Mouse (Mus musculus): Measurements from ENCODE around the gene Tmem120b.

Gene Tmem120b

DNA sequence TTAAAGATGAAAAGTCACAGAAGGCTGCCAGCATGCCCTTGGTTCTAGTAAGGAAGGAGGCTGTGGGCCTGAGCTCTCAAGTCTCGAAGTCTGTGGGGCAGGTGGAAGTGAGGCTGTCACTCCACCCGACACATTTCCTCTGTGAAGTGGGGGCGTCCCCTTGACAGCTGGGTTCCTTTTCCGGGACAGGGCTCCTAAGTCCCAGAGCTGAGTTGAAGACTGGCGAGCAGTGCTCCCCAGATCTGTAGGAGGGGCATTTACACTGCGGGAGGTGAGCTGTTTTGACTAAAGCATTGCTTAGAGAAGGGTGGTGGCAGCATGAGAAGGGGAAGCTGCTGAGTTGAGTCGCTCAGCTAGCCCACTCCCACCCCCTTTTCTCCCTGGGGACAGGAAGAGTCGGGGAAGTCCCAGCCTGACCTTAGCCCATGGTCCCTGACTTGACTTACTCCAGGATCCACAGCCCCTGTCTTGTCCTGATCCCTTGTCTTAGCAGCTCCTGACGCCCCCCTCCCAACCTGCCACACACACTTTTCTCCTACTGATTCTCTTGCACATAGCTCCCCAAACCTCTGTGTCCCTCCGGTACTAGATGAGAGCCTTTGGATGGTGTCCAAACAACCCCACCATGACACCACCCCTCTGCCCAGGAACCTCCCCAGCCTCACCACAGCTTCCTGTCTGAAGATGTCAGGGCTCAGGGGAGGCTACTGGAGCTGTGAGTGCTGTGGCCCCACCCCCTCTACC, 60.4 kb downstream of the Tmem120b start:
- no peak for DNase-seq (ENCODE audit: low read depth, low spot score)

DNA sequence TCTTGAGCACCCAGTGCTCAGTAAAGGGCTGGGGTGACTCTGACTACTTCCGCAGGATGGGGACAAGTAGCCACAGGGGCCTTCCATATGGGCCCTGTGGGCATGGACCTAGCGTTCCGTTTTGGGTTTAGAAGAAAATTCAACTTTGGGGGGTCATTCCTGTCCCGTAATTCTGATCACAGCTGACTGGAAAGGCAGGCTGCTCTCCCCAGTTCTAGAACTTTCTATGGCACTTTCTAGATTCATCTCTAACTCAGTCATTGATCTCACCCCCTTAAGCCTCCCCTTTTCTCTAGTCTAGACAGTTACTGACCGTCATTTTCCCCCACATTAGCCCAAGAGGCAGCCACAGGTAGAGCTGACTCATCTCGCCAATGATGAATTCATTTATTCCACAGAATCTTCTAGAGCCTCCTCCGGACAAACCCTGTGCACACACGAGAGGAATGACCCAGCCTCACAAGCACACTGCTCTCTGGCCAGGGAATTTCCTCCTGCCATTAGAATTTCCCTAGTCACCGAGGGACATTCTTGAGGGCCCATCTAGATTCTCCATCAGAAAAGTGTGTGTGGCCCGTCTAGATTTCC, 61.0 kb downstream of the Tmem120b start:
- DNase-seq (ENCODE audit: low read depth, low spot score) = no peak

DNA sequence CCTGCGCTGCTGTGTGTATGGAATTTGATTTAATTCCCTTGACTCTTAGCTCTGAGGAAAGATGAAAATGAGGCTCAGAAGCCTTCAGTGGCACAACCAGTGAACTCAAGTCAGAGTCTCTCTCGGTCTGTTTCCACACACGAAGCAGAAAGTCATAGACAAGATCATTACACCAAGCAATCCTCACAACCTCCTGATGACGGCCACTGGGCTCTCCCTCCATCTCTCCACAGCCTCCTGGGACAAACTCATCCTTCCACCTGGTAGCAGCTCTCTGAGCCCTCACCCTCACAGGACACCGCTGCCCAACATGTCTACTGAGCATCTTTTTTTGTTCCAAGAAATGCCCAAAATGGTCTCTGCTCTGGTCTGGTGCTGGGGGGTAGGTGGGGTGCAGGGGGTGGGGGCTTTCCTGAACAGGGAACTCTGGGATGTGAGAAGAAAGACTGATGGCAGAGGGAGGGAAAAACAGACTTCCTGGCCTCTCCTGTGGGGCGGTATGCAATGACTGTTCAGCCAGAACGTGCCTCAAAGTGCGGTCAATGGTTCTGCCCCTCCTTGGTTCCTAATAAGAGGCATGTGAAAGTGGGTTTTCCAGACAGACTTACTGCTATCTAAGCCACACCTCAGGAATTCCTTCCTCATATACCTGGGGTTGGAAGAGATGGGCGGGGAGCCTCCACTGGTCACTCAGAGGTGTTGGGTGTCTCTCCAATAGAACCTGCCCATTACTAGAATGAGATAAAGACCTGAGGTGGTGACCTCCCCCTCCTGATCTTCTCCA, 62.0 kb downstream of the Tmem120b start:
- no peak for DNase-seq (ENCODE audit: low read depth, low spot score)

DNA sequence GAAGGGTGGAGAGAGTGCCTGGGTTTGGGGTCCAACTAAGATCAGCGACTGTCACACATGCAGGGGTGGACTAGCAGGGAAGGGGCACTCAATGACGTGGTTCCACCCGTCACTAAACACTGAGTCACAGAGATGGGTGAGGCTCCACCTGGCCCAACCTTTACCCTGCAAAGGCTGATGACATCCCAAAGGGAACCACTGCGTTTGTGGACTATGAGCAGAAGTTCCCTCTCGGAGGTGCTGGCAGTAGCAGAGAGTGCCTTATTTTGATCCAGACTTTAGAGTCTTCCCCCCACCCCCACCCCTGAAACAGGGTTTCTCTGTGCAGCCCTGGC, 62.6 kb downstream of the Tmem120b start:
- no peak for DNase-seq (ENCODE audit: low read depth, low spot score)

DNA sequence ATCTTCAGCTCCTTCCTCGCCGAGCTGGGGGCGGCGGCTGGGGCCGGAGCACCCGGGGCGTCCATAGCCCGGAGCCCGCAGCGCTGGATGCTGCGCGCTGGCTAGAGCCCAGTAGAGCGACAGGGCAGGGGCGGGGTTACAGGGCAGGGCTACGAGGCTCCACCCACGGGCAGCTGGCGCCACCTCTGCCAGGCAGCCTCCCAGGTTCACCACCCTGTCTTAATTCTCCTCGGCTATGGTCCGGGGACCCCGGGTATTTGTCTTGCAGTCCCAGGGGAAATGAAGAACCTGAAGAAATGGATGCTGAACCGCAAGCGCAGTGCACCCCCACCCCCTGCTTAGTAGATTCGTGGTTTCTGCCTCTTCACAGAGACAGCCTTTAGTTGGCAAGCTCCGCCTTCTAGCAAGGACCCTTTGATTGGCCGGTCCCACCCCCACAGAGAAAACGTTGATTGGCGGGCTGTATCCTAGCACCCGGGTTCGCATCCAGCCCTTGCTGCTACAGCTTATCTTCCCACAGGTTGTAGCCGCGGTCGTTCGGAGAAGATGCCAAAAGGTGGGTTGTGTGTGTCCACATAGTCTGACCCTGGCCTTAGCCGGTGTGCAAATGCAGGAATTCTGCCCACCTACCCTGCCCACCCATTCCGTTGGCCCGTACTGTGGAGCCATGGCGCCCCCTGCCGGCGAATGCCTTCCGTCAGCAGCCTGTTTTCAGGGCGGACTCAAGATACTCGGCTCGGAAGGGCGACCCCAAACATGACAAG, 64.3 kb downstream of the Tmem120b start, which contains the start of gene Rhof:
Gene Rhof (minus strand): TSS at position 385 of the 764 bp plus-strand sequence.
- no peak for DNase-seq (ENCODE audit: low read depth, low spot score)

DNA sequence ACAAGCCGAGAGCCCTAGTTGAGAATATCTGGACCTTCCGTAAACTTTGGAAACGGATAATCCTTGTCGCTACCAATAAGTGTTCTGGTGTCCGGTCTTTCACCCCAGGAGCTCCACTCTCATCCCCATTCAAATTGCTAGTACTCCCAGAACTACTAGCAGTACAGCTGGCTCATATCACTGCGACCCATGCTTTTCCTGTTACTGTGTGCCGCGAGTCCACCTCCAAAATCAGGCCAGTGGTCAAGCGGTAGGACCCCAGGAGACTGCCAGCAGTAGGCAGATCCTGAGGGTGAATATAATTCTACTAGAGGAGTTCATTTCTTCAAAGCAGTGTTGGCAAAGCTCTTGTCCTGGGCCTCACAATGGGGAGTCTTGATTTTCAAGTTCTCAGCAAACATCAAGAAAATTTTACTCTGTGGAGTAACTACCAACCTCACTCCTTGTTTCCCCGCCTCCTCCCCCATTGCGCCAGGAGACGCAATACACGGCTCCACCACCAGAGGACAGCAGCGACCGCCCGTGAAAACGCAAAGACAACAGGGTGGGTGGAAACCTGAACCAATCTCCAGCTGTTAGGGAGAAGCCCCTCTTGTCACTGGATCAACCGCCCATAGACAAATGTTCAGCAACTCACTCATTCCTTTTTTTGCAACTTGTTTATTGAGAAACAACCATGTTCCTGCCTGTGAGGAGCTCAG, 65.0 kb downstream of the Tmem120b start:
- no peak for DNase-seq (ENCODE audit: low read depth, low spot score)

DNA sequence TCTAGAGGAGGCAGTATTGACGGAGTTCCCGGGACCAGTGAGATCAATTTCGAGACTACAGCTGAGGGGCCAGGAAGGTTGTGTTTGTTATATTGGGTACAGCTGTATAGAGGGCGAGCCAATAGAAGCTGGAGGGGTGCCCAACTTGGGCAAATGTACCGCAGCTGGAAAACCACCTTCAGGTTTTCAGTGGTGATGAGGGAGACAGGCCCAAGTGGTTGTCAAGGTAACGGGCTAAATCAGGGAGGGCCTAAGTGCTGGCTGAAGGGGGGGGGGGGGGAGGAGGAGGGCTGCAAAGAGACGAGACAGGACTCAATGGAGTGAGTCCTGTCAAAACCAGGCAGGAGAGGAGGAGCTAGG, 65.5 kb downstream of the Tmem120b start:
- no peak for DNase-seq (ENCODE audit: low read depth, low spot score)

DNA sequence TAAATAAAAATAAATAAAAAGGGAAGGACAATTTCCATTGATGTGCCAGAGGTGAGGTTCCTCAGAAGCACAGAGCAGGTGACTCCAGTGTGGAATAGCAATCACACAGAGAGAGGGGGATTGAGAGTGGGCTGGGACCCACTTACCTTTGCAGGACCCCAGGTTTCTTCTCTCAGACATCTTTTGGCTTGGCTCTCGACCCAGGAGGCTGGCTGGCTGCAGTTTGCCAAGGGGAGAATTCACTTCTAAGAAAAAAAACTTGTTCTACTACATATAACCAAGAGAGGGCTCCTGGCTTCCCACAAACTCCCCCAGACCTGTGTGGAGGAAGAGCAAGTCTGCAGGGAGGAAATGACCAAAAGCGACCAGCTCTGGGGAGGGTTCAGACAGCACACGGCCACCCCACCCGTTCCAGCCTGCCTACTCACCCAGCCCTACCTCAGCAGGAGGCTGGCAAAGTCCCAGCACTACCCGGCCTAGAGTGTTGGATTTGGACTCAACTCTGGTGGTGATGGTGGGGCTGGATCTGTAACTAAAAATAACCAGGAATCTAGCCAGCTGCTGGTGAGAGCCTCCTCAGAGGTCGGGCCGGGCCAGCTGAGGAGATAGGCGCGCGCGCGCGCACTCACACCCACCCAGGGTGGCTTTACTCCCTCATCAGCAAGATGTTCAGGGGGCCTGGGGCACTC, 66.1 kb downstream of the Tmem120b start:
- DNase-seq (ENCODE audit: low read depth, low spot score) = no peak

DNA sequence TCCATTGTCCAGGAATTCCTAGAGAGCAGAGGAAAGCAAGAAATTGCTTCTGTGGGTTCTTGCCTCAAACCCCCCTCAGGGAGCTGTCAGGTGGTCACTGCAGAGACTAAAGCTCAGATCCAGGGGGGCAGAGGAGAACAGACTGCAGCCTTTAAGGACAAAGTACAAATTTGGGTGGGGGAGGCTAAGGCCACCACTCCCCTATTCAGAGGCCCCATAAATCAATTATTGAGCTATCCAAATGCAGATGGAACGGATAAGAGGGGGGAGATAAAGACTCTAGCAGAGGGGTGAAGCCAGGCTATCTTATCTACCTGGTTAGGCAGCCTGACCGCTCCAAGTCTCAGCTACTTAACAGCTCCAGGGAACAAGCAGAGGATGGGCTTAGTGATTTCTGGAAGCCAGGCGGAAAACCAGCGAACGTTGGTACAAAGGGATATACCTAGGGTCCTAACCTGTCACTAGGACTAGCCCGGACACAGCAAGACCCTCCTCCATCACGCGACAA, 66.7 kb downstream of the Tmem120b start:
- no peak for DNase-seq (ENCODE audit: low read depth, low spot score)

DNA sequence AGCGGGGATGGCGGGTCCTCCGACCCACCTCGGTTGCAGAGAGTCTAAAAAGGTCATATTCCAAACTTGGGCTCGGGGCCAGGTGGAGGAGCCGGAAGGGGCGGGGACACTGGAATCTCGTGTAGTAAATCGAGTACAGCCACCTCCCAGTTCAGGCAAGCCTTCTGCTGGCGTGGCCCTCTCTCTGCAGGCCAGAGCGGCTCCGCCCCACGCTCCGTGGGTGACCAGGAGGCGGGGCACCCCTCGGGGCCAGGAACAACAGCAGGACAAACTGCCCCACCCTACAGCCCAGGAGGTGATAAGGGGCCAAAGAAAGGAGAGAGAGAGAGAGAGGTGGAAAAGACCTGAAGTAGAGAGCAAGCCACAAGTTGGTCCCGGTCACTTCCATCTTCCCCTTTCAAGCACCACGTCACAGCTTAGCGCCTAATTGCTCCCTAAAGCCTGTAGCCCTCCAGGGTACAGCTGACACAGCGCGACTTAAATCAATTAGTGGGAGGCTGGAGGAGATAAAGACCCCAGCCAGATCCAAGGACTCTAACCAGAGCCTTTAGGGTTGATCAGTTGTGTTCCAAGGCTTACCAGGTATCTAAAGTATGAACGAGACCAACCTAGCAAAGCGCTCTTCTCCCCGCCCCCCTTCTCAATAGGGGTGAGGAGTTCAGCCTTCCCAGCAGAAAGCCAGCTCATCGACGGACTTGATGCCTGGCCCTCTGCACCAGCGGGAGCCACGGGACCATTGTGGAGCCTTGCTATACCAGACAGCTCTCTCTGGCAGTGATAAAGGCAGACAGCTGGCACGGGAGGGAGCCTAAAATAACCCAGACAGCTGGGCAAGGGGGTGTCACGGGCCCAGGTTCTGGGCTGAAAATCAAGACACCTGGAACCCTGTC, 67.5 kb downstream of the Tmem120b start:
- no peak for DNase-seq (ENCODE audit: low read depth, low spot score)

DNA sequence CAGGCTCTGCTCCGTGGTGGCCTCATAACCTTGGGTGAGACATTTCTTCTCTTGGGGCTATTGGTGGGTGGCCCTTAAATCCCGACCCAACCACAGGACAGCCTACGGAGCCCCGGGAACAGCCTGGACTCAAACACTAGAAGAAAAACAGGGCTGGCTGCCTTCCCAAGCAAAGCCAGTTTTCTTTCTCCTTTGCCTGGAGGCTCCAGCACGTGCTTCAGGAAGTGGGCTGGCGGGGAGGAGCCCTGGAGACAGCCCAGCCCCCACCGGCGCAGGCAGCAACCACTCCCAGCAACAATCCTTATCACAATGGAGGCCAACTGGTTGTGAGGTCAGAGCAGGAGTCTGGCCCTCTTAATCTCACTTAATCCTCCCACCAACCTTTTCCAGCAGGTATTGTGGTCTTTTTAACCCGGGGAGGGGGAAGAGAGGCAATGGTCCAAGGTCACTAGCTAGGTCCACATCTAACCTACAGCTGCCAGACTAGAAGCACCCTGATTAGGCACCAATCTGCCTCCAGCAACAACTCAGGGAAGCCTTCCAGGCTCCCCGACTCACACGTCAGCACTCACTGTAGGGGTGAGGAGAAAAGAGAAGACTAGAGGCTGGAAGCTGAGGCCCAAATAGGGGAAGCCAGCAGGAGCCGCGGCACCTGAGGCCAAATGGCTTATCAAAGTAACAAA, 68.3 kb downstream of the Tmem120b start:
- DNase-seq (ENCODE audit: low read depth, low spot score) = no peak

DNA sequence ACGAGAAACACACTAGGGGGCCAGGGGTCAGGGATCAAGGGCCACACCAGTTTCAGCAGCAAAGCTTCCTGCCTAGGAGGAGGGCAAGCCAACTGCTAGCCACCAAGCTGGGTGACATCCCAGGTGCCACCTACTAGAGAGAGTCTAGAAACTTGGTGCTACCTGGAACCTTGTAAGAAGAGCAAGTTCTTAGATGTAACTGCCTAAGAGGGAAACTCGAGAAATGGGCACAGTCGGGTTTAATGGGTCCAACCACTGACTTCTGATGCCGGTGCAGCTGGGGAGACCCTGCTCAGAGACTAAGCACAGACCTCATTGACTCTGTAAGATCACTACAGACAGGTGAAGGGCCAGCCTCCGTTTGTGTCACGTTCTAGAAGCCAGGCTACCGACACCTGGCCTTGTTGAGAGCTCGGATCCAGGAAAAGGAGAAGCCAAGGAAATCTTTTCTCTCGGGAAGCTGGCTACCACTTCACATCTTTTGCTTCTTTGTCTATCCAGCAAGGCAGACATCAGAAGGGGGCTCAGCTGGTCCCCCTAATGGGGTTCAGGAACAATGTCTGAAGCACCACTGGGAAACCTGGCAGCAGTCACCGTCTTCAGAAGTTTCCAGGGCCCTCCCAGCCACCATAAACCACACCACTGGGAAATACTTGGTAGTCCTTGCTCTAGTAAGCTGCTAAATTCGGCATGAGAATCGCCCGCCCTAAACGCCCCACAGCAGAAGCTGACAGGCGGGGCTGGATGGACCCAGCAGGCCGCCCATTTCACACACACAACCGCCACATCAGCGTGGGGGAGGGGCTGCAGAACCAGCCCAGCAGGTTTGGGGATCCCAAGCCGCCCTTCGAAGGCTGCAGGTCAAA, 69.1 kb downstream of the Tmem120b start:
- DNase-seq (ENCODE audit: low read depth, low spot score) = no peak

DNA sequence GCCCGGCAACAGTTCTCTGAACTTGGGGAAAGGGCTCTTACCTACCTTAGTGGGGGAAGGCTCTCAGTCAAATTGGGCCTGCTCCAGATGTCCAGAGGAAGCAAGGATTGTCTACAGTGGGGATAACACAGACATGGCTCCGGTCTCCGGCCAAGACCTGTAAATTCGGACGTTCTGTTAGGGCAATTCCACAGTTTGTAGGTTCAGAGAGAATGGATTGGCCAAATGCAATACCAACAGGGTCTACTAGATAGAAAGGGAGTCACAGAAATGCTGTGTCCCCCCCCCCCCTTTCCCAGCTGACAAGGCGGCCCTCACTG, 69.7 kb downstream of the Tmem120b start:
- DNase-seq (ENCODE audit: low read depth, low spot score) = no peak

DNA sequence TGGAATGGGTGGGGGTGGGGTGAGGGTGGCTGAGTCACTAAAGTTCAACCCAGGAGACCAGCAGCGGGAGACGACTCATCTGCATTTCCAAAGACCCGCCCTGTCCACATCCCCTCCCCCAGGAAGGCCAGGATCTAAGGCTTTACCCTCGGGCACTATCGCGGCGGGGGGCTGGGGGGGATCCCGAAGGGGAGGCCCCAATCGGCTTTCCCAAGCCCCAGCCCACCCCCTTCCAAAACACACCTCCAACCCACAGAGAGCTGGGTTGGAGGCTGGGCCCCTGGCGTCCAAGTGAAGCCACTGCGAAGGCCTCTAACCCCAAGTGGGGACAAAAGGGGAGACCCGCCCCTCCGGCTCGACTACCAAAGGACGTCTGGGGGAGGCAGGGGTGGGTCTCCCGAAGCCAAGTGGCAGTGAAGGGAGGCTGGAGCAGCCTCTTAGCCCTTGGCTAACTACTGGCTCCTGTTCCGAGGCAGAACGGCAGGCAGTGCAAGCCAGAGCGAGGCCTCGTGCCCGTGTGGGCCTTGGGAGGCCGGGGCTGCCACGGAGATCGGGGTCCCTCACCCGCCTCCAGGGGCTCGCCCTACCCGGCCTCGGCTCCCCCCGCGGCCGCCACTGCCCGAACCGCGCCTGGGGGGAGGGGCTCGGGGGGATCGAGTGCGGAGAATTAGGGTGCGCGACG, 70.2 kb downstream of the Tmem120b start:
- DNase-seq (ENCODE audit: low read depth, low spot score) = no peak

DNA sequence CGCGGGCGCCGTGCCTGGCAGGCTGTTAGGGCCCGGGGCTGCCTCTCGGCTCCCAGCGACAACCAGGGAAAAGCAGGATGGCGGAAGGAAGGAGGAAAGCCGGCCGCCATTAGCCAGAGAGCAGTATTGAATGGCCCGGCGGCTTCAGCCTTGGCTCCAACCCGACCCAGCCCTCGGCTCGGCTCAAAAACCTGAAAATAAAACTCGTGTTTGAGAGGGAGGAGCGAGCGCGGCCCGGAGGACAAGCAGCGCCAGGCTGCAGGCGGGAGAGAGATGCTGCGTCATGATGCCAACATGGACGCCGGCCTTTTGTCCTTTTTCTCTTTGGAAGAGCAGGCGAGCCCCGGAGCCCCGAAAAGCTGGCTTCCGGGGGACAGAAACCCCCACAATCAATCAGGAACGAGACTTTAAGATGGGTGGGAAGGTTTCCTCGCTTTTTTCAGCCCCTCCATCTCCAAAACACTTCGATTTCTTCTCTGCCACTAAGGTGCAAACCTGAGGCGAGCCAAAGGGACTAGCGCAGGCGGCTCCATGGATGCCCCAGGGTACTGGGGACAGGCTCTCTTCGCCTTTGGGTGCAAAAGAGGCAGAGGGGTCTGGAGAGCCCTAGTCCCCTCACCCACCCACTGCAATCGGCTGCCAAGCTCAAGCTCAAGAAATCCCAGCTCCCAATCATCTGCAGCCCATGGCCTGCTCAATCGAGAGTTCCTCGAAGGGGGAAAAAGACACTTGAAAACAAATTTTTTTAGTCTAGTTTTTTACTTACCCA, 70.9 kb downstream of the Tmem120b start:
- DNase-seq (ENCODE audit: low read depth, low spot score) = no peak

DNA sequence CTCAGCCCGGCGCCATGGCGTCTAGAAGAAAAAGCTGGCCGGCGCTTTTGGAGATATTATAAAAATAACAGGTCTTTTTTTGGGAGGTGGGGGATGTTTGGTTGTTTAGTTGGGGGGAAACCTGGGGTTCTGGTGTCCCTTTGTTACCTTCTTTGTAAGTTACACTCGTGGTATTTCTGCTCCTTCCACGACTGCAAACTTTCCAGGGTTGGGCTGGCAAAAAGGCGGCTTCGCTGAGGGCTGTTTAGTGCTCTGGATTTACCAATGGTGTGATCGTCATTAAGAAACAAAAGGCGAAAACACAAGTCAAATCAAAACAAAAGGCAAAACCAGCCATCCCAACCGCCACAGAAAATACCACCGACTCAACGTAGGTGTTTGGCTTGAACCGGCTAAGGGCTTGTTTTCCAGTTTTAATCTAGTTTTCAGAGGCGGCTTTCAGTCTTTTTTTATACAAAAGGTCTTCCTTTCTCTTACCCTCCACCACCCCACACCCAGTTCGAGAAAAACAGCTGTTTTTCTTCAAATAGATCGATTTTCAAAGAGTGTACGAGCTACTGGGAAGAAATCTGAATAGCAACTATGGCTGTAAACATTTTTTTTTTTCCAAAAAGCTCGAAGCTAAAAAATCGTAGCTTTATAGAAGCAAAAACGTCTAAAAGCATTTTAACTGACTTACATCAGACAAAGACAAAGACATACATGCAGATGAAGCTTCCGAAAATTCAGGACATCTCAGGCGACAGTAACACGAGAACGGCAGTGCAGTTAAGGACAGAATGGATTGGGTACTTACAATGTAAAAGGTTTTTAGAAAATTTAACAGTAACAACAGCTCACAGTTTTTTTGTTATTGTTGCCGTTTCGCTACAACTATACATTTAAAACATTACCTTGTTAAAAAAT, 71.8 kb downstream of the Tmem120b start:
- no peak for DNase-seq (ENCODE audit: low read depth, low spot score)

Measured in WW6 (cell line).